Mouse (Mus musculus) spleen, adult 18-20 months (tissue): ENCODE data around the gene Bckdha.

Experiments used
- DNase-seq, 2 experiments: peaks; one replicate each; pipeline ENCODE4 v3.0.0; 2022; ENCODE audit warnings: mixed read lengths in 2 of 2

Gene Bckdha

GRCm38 (mm10) chr7:25681341-25682231 is 22.8 kb upstream of the Bckdha start:
- DNase-seq = peak; percentile 25 to 30

DNA sequence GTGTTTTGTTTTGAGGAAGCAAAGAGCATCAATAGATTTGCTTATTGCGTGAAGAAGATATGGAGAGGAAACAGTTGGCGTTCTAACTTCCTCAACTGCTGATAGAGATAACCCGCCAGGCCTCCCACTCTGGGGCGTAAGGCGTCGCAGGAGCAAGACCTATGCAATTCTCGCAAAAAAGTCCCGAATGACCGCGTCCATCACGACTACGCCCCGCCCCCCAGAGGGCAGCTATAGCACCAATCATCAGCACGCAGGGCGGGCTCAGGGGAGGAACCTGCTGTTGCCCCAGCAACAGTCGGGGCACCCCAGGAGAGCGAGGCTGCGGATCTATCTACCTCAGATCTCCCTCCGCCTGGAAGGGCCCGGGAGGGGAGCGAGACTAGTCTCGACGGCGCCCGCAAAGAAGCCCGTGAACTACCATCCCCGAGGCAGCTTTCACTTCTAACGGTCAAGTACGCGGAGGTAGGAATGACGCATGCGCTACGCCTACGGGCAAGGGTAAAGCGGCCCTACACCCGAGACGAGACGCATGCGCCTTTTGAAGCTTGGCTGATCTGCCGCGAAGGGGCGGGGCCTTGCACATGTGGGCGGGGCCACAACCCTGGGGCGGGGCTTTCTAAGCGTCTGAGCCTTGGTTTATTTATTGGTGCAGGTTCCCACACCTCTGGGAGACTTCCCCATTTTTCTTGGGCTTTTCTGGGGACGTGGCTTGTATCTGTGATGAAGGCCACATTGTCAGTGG is 21.9 kb upstream of the Bckdha start, which contains the start of gene B9d2:
B9d2 (plus strand) TSS at position 267 of the 745 bp plus-strand sequence.
- peak; percentile 98 to 99 for DNase-seq

GRCm38 (mm10) chr7:25679971-25680370 is 21.2 kb upstream of the Bckdha start:
- no peak for DNase-seq

GRCm38 (mm10) chr7:25677013-25677412 is 18.2 kb upstream of the Bckdha start:
- no peak for DNase-seq

- no peak for DNase-seq
These were observed 17.5 kb upstream of the Bckdha start for GRCm38 (mm10) chr7:25676085-25676781.

GRCm38 (mm10) chr7:25675405-25675804 is 16.6 kb upstream of the Bckdha start:
- DNase-seq = no peak

- no peak for DNase-seq
These were observed 16.0 kb upstream of the Bckdha start, which contains the start of gene Tmem91 for GRCm38 (mm10) chr7:25674719-25675300. TSS of gene Tmem91 (minus strand) at chr7:25675166.

GRCm38 (mm10) chr7:25674297-25674696 is 15.5 kb upstream of the Bckdha start:
- DNase-seq = no peak

DNA sequence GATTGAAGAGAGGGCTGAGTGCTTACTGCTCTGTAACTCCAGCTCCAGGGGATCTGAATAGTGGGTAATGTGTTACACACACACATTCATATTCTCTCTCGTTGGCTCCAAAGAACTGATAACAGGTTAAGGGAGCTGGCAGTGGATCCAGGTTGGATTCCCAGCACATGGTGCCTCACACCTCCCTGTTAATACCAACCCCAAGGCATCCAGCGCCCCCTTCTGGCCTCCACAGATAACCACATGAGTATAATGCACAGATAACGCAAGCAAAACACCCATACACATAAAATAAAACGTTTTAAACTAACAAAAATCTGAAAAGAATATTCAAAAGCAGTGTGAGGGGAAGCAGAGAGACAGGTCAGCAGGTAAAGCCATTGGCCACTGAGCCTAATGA is 13.7 kb upstream of the Bckdha start:
- no peak for DNase-seq

DNA sequence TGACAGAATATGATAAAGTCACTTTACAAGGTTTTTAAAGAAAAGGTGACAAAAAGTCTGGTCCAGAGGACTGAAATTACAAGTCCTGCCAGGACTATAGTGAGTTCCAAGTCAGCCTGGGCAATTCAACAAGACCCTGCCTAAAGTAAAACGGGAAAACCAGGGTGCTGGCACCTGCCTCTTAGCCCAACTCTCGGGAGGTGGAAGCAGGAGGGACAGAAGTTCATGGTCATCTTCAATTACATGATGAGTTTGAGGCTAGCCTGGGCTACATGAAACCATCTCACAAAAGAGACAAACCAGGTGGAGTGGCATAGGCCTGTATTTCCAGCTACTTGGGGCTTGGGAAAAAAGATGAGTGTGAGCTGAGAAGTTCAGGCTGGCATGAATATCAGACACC is 12.9 kb upstream of the Bckdha start:
- no peak for DNase-seq

- no peak for DNase-seq
These were observed 11.3 kb upstream of the Bckdha start for GRCm38 (mm10) chr7:25670096-25670495.

DNA sequence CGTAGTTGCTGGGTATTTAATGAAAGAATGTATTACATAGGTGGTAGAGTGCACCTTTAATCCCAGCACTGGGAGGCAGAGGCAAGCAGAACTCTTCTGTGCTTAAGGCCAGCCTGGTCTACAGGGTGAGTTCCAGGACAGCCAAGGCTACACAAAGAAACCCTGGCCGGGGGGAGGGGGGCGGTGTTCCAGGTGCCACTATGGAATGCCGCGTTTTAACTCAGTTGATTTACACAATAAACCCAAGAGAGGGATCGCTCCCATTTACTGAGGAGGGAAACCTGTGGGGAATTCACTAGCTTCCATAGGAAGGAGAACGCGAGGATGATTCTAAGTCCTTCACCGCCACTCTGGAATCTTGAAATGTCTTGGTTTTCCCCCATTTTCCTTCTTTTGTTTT is 10.8 kb upstream of the Bckdha start:
- no peak for DNase-seq

DNA sequence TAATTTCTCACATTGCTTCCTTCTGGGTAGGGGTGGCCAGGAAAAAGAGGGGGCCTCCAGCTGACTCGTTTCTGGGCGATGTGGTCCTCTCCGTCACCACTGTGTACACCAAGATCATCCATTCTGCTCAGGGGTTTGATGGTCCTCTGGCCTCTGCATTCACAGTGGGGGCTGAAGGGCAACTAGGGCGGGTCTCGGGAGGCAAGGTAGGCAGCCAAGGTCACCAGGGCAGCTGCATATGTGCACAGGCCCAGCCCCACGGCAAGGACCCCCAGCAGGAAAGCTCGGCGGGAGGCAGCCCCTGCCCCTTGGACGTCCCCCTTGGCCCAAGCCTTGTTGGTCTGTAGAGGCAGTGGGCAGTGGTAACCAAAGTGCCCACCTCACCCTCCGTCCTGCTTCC is 10.4 kb upstream of the Bckdha start:
- no peak for DNase-seq

GRCm38 (mm10) chr7:25666381-25666780 is 7.6 kb upstream of the Bckdha start:
- no peak for DNase-seq

DNA sequence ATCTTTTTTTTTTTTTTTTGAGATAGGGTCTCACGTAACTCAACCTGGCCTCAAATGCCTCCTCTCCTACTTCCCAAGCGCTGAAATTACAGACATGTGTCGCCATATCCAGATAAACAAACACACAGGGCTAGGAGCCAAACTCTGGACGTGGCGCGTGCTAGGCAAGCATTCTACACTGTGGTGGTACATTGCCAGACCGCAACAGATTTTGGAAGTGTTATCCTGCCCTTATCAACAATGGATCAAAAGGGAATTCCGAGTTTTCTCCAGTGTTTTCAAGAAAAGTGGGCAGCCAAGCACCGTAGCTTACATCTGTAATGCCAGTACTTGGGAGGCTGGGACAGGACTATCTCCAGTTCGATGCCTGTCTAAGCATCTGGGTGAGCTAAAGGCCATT is 996 bp downstream of the Bckdha start:
- DNase-seq = no peak

DNA sequence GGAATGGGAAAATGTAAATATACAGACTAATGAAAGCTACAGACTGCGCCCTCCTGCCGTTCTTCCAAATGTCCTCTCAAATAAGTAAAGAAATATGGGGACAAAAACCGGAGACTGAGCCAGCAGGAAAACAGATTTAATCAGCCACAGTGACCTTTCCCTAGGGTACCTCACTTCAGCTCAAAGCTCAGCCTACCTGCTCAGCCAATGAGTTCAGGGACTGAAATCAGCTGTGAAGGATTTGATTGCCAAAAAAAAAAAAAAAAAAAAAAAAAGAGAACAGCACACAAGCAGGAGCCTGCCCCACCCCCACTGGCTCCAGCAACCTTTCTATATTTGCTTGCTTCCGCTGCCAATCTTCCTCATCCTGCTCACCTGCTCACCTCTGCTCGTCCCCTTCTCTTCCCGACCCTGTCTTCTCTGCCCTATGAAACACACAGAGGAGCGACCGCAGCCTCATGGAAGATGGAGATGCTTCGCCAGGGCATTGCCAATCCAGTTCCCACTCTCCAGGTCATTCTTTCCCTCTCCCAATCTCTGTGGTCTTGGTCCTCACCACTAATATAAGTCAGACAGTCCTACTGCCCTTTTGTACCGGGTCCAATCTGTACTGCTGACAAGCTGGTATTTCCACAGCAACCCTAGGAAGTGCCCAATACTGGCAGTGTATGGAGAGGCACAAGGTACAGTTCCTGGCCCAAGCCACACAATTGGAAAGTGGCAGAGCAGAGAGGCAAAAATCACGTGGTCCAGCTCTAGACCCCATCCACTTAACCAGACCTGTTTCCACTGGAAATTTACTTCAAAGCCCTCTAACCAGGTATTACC is 3.0 kb downstream of the Bckdha start:
- no peak for DNase-seq

DNA sequence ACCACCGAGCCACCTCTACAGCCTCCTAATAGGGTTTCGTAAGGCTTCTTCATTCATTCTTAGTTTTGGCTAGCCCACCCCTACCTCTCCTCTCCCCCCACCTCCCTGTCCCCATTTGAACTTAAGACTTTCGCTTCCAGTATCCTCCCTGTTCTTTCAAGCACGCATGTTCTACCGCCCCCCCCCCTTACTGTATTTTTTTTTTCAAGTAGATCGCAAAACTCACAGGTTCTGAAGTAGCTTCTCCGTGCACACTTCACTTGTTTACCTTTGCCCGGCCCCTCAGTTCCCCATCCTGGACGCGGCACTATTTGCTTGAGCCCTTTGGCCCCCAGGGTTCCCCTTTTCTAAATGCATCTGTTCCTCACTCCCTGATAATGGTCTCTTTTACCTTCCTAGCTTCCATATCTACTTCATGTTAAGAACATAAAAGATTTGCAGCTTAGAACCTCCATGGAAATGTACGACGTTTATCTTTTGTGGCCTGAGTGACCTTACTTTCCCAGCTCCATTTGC is 6.5 kb downstream of the Bckdha start:
- peak in 1 of 2 experiments; percentile 48 for DNase-seq

DNA sequence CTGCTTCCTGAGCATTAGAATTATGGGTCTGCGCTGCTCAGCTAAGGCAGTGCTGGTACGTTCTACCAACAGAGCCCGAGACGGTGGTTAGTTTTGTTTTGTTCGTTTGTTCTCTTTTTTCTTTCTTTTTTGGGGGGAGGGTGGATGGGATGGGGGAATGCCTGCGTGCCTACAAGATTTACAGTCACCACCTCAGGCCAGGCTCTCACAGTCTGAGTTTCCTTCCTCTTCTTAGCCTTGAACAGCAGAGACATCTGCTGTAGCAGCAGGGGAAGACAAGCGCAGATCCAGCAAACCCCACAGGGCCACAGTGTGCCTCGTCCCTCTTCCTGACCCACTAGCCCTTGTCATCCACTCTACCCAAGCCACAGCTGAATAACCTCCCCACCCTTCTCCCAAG is 7.5 kb downstream of the Bckdha start:
- peak in 1 of 2 experiments; percentile 62 for DNase-seq

DNA sequence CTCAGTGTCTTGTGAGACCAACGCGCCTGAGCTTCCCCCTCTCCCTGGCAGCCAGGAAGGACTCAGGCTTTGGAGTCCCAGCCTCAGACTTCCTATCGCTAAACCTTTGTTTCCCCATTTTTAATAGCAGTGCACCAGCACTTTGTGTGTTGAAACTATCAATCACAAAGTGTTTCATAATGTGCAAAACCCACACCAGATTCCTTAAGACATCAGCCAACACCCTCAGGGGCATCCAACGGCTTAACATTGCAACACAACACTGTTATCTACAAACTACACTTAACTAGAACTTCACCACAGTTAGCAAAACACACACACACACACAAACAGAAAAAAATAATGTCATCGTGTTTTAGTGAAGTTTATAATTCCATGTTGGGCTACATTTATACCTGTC is 8.9 kb downstream of the Bckdha start:
- DNase-seq = no peak

DNA sequence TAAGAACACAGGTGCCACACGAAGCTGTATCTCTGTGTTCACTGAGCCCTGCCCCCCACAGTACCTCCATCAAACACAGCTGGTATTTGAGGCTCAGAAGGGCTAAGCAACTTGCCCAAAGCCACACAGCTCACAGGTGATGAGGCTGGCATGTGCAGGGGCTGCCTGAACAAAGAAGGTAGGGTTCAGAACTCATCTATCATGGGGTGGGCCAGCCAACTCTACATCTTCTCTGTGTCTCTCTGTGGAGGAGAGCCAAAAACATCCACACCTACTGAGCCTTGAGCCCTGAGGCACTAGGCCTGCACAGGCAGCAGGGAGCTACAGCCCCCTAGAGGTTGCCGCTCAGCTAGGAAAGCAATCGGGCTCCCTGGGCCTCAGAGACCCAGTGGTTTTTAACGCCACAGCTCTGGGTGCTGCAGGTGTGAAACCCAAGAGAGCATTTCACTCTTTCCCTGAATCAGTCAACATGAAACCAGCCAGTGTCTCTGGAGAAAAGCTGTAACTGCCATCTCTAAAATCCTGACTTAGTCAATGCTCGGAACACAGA is 11.1 kb downstream of the Bckdha start:
- DNase-seq = peak; percentile 64 to 67

- no peak for DNase-seq
These were observed 13.7 kb downstream of the Bckdha start for GRCm38 (mm10) chr7:25645074-25645473.
